Mouse (Mus musculus) lung, postnatal 25 days (tissue): ENCODE results near the gene Apba3.
"Not testable (repeated sequence)": the region's sequence is repeated elsewhere in the genome, so short reads cannot be mapped to it uniquely, and the experiment has no call there.

Experiments used
- DNase-seq: peaks from one replicate; pipeline ENCODE4 v3.0.0; 2022; ENCODE audit warnings: low spot score

Gene Apba3

GRCm38 (mm10) chr10:81266211-81267105, at the start of gene Apba3, which contains the start of gene Mrpl54:
TSS of gene Apba3 (plus strand) at chr10:81266960.
TSS of gene Mrpl54 (minus strand) at chr10:81266934.
- DNase-seq: peak; percentile 96

- DNase-seq: peak; percentile 30
Measured at GRCm38 (mm10) chr10:81217267-81217666, 49.5 kb upstream of the Apba3 start.

GRCm38 (mm10) chr10:81217964-81218363, 48.8 kb upstream of the Apba3 start:
- peak; percentile 73 for DNase-seq

GRCm38 (mm10) chr10:81221402-81222015, 45.3 kb upstream of the Apba3 start:
- DNase-seq: no peak

- not testable (repeated sequence) for DNase-seq
Measured at GRCm38 (mm10) chr10:81223731-81224130, 43.0 kb upstream of the Apba3 start.

GRCm38 (mm10) chr10:81229735-81230437, 36.9 kb upstream of the Apba3 start:
- no peak for DNase-seq

GRCm38 (mm10) chr10:81230438-81231332, 36.1 kb upstream of the Apba3 start, which contains the start of gene Atcay:
TSS of gene Atcay (minus strand) at chr10:81230833.
- DNase-seq: no peak

GRCm38 (mm10) chr10:81231436-81231835, 35.3 kb upstream of the Apba3 start:
- DNase-seq: no peak

- DNase-seq: peak; percentile 93
Measured at GRCm38 (mm10) chr10:81232580-81233225, 34.1 kb upstream of the Apba3 start, which contains the start of gene Zfr2. TSS of gene Zfr2 (plus strand) at chr10:81233155.

GRCm38 (mm10) chr10:81233226-81233585, 33.6 kb upstream of the Apba3 start:
- DNase-seq: no peak

- no peak for DNase-seq
Measured at GRCm38 (mm10) chr10:81234206-81234605, 32.6 kb upstream of the Apba3 start.

GRCm38 (mm10) chr10:81236471-81237268, 30.1 kb upstream of the Apba3 start:
- no peak for DNase-seq

GRCm38 (mm10) chr10:81238618-81239017, 28.1 kb upstream of the Apba3 start:
- no peak for DNase-seq

GRCm38 (mm10) chr10:81240876-81241275, 25.9 kb upstream of the Apba3 start:
- DNase-seq: peak; percentile 35

GRCm38 (mm10) chr10:81242021-81242420, 24.7 kb upstream of the Apba3 start:
- DNase-seq: no peak

- no peak for DNase-seq
Measured at GRCm38 (mm10) chr10:81244146-81244545, 22.6 kb upstream of the Apba3 start.

GRCm38 (mm10) chr10:81244595-81244994, 22.2 kb upstream of the Apba3 start:
- peak; percentile 75 for DNase-seq

- no peak for DNase-seq
Measured at GRCm38 (mm10) chr10:81245166-81245565, 21.6 kb upstream of the Apba3 start.

- no peak for DNase-seq
Measured at GRCm38 (mm10) chr10:81247804-81248203, 19.0 kb upstream of the Apba3 start.

- no peak for DNase-seq
Measured at GRCm38 (mm10) chr10:81249442-81249841, 17.3 kb upstream of the Apba3 start.
